Comparison of ENCODE assay signal across 8 mouse cellular contexts in genomic region chr7:49778114-49778901, GRCm38 (mm10). TPM values are rescaled to one million over a fixed set of nuclear protein-coding genes. Genes with fewer than 3 reads are reported as not detected.
DNase-seq lines count a peak whose midpoint lies in the region; ATAC-seq and TF ChIP-seq lines count a peak whose summit lies in the region.

Gene Prmt3 (plus strand): TSS chr7:49778346.

- H3K27me3 ChIP-seq in hindbrain, postnatal 0 days (ENCODE audit: insufficient read depth, low read length): no peaks in the 10 kb centered on the region

- H3K27ac ChIP-seq in hindbrain, postnatal 0 days: peak within 1 kb of the TSS; percentile 92
- H3K27ac ChIP-seq in left cerebral cortex, adult 2 months: peak within 1 kb of the TSS; percentile 86

- H3K4me3 ChIP-seq in hindbrain, postnatal 0 days (ENCODE audit: low read length): peak within 1 kb of the TSS; percentile 60
- H3K4me3 ChIP-seq in left cerebral cortex, adult 2 months: peak within 1 kb of the TSS; percentile 74

- peak within 1 kb of the TSS; percentile 71 for H3K9ac ChIP-seq in hindbrain, postnatal 0 days (replicated peaks; ENCODE audit: low read length)

- TF ChIP-seq CTCF in hindbrain, postnatal 0 days (IDR thresholded peaks at IDR 0.05; ENCODE audit: low read depth): peak; percentile 95
- TF ChIP-seq CTCF in left cerebral cortex, adult 2 months (IDR thresholded peaks at IDR 0.05): no peak; the same call in none of the 2 replicates

- no peaks in the 10 kb centered on the region for H3K9me3 ChIP-seq in hindbrain, postnatal 0 days (ENCODE audit: low read length)

- intact Hi-C loops in left cerebral cortex, adult 2 months (cut with DNase I): loop anchor here (1.0 to 10.0 kb wide), 2 partner anchors 145 to 1656 kb away; no protein-coding TSS in a partner anchor

- WGBS in hindbrain, postnatal 0 days: under 1% methylated on average over 80 of the region's 92 CpGs

- peak; percentile 96 for ATAC-seq in hindbrain, postnatal 0 days
- peak; percentile 87 for ATAC-seq in megakaryocyte, adult 5-6 weeks (ENCODE audit: poor library complexity, severe bottlenecking)

- H3K36me3 ChIP-seq in hindbrain, postnatal 0 days (ENCODE audit: insufficient read depth, low read length): peaks cover 7% of the 10 kb centered on the region; the same call in 1 of the 2 replicates

- peak; percentile 98 for DNase-seq in T-cell, adult 2 months (ENCODE audit: low spot score)
- DNase-seq in cerebellum, postnatal 36 days: peak; percentile 98 to 99
- peak; percentile 96 for DNase-seq in gastrocnemius, adult 18-20 months (ENCODE audit: low spot score)
- DNase-seq in hindbrain, postnatal 0 days (ENCODE audit: low spot score): peak; percentile 100
- DNase-seq in left cerebral cortex, adult 2 months (ENCODE audit: extremely low spot score in 1 of 2, low spot score in 2 of 2): peak; percentile 99
- DNase-seq in right cerebral cortex, adult 2 months (ENCODE audit: low spot score in 2 of 2): peak; percentile 99
- peak; percentile 98 for DNase-seq in urinary bladder, postnatal 14 days (ENCODE audit: low spot score)

- no peaks in the 10 kb centered on the region; the same call in 1 of the 2 replicates for H3K4me1 ChIP-seq in hindbrain, postnatal 0 days (ENCODE audit: insufficient read depth, low read length)

- peak within 1 kb of the TSS; percentile 68 for H3K4me2 ChIP-seq in hindbrain, postnatal 0 days (ENCODE audit: low read depth, low read length)

RNA-seq across cellular contexts. Expression of gene Prmt3, which starts in this region (rescaled TPM):
- total RNA-seq in gastrocnemius, adult 18-20 months (2021): 10 to 100 TPM; 11.2 to 13.2 TPM
- total RNA-seq in hindbrain, postnatal 0 days (2014; rRNA removed): 51.2 and 53.2 TPM in 2 replicates
- polyA plus RNA-seq in hindbrain, postnatal 0 days (2015; fragmentation: Nextera tagmentation; extraction: Ambion mirVana): 40.4 and 42.0 TPM in 2 replicates
- total RNA-seq in left cerebral cortex, adult 2 months (2021): 10 to 100 TPM; 33.5 to 37.3 TPM
- total RNA-seq in megakaryocyte, adult 5-6 weeks (2015): 39.2 and 41.2 TPM in 2 replicates
- 30.2 and 33.9 TPM in 2 replicates for total RNA-seq in megakaryocyte, adult 5-6 weeks (2017)

Comparison
In these comparisons a context has a peak if more than half of its experiments do, and no peak if none do; other contexts are left out.
1. Peak in every context shown above with its lines: DNase-seq, ATAC-seq, H3K4me3 ChIP-seq and H3K27ac ChIP-seq.